ENCODE assay signal across 8 mouse cellular contexts in the genomic region with DNA sequence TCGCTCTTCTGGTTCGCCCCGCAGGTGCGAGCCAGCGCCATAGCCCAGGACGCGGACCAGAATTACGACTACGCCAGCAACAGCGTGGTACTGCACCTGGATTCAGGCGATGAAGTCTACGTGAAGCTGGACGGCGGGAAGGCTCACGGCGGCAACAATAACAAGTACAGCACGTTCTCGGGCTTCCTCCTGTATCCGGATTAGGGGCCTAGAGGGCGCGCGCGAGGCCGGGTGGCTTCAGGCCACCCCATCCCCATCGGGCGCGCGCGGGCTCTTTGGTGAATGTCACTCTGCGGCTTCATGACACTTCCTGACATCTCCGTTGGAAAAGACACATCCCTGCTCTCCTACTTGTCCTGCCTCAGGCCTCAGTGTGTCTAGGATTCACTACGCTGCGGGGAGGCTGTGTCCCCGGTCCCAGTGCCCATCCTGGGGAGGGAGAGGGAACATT. TPM values are rescaled to one million over a fixed set of nuclear protein-coding genes. Genes with fewer than 3 reads are reported as not detected.
DNase-seq lines count a peak whose midpoint lies in the region; ATAC-seq and TF ChIP-seq lines count a peak whose summit lies in the region.

No protein-coding gene starts in this region.

- H3K27ac ChIP-seq in heart, embryonic 10.5 days, result no peak overlapping the region
- H3K27ac ChIP-seq in midbrain, embryonic 11.5 days (ENCODE audit: low read depth, low read length), result no peak overlapping the region
- no peak overlapping the region for H3K27ac ChIP-seq in kidney, adult 2 months (ENCODE audit: insufficient read depth, low read depth, low read length)

- peak overlapping the region; percentile 47 for H3K4me2 ChIP-seq in midbrain, embryonic 11.5 days

- peak; percentile 51 for ATAC-seq in common myeloid progenitor, adult 5-6 weeks (replicated peaks; ENCODE audit: low read depth, poor library complexity, severe bottlenecking)
- ATAC-seq in midbrain, embryonic 11.5 days (ENCODE audit: low FRiP score), result peak; percentile 39

- TF ChIP-seq POLR2A in kidney, adult 2 months (IDR thresholded peaks at IDR 0.05; ENCODE audit: low read depth, low read length), result no peak

- H3K4me1 ChIP-seq in heart, embryonic 10.5 days, result peaks cover 28% of the 10 kb centered on the region
- peaks cover 11% of the 10 kb centered on the region for H3K4me1 ChIP-seq in midbrain, embryonic 11.5 days (ENCODE audit: control insufficient read depth, insufficient read depth, low read length)
- H3K4me1 ChIP-seq in kidney, adult 2 months (ENCODE audit: control insufficient read depth, insufficient read depth, low read length), result no peaks in the 10 kb centered on the region

- TF ChIP-seq CTCF in kidney, adult 2 months (conservative IDR thresholded peaks at IDR 0.05; ENCODE audit: insufficient read depth, insufficient read length, low read depth, low read length), result no peak

- H3K27me3 ChIP-seq in heart, embryonic 10.5 days (ENCODE audit: insufficient read depth, poor library complexity, severe bottlenecking), result peaks cover 93% of the 10 kb centered on the region
- H3K27me3 ChIP-seq in midbrain, embryonic 11.5 days (ENCODE audit: control insufficient read depth, insufficient read depth, low read length), result peaks cover 68% of the 10 kb centered on the region
- H3K27me3 ChIP-seq in kidney, adult 2 months (replicated peaks; ENCODE audit: control insufficient read depth, insufficient read depth, low read length), result no peaks in the 10 kb centered on the region

- no peaks in the 10 kb centered on the region for H3K9me3 ChIP-seq in heart, embryonic 10.5 days
- H3K9me3 ChIP-seq in midbrain, embryonic 11.5 days (ENCODE audit: control insufficient read depth, low read length), result no peaks in the 10 kb centered on the region

- H3K4me3 ChIP-seq in heart, embryonic 10.5 days, result peak overlapping the region; percentile 53
- peak overlapping the region; percentile 9 for H3K4me3 ChIP-seq in midbrain, embryonic 11.5 days (ENCODE audit: low read depth, low read length)
- H3K4me3 ChIP-seq in kidney, adult 2 months (ENCODE audit: insufficient read depth, low read depth, low read length), result no peak overlapping the region

- H3K36me3 ChIP-seq in heart, embryonic 10.5 days, result no peaks in the 10 kb centered on the region
- no peaks in the 10 kb centered on the region for H3K36me3 ChIP-seq in midbrain, embryonic 11.5 days (ENCODE audit: control insufficient read depth, insufficient read depth, low read length)
- H3K36me3 ChIP-seq in kidney, adult 2 months (ENCODE audit: control insufficient read depth, insufficient read depth, low read length), result no peaks in the 10 kb centered on the region

- no peak overlapping the region; the same call in 1 of the 2 replicates for H3K9ac ChIP-seq in midbrain, embryonic 11.5 days (ENCODE audit: low read length)

- peak; percentile 25 to 35 for DNase-seq in left cerebral cortex, adult 18-20 months (ENCODE audit: low spot score in 2 of 2)
- no peak for DNase-seq in left cerebral cortex, adult 11 months (ENCODE audit: low spot score)
- DNase-seq in heart, embryonic 10.5 days (ENCODE audit: low spot score), result no peak
- peak; percentile 43 to 44 for DNase-seq in layer of hippocampus, postnatal 36 days
- DNase-seq in midbrain, embryonic 11.5 days (ENCODE audit: low spot score, missing footprints), result peak; percentile 93
- peak; percentile 64 for DNase-seq in thymus, postnatal 4 days
- DNase-seq in kidney, adult 2 months, result no peak

- WGBS in heart, embryonic 10.5 days, result 1% methylated on average over 34 of the region's 34 CpGs
- under 1% methylated on average over 34 of the region's 34 CpGs for WGBS in midbrain, embryonic 11.5 days
- under 1% methylated on average over 34 of the region's 34 CpGs for WGBS in kidney, adult 2 months

RNA-seq across cellular contexts. Expression of gene C1ql2, which starts 2.0 kb away (rescaled TPM):
- total RNA-seq in left cerebral cortex, adult 18-20 months (2021), result 1 to 10 TPM; 3.2 to 3.7 TPM
- not detected in 2 replicates for total RNA-seq in common myeloid progenitor, adult 5-6 weeks (2017)
- polyA plus RNA-seq in heart, embryonic 10.5 days (2016; fragmentation: Nextera tagmentation; extraction: Ambion mirVana), result not detected in 2 replicates
- 10 to 100 TPM; 81.1 to 88.7 TPM for total RNA-seq in layer of hippocampus, postnatal 36 days (2021)
- polyA plus RNA-seq in midbrain, embryonic 11.5 days (2014; fragmentation: Nextera tagmentation; extraction: Ambion mirVana), result 0.62 and 0.77 TPM in 2 replicates
- 0.08 TPM in 1 of 2 replicates, not detected in the other for polyA plus RNA-seq in kidney, adult 2 months (2012; rRNA removed)

Comparison
In these comparisons a context has a peak if more than half of its experiments do, and no peak if none do; other contexts are left out.
1. DNase-seq: peak in left cerebral cortex, adult 18-20 months (2 of 2), layer of hippocampus, postnatal 36 days (2 of 2), midbrain, embryonic 11.5 days (single experiment) and thymus, postnatal 4 days (single experiment); none in left cerebral cortex, adult 11 months (single experiment), heart, embryonic 10.5 days (single experiment) and kidney, adult 2 months (single experiment).
2. RNA of gene C1ql2, which starts 2.0 kb away (total RNA-seq): 81.1 to 88.7 TPM in layer of hippocampus, postnatal 36 days; 3.2 to 3.7 TPM in left cerebral cortex, adult 18-20 months and not detected in common myeloid progenitor, adult 5-6 weeks; every median in the first group is over 10 times any median in the second.